Mouse (Mus musculus): ENCODE results near the gene Ap3m1.
A peak's percentile ranks its signal among the peaks of the same experiment; 100 is the strongest.

Gene Ap3m1

GRCm38 (mm10) chr14:21013800-21014334 lies 38.4 kb downstream of the Ap3m1 start:
- no peak for DNase-seq (ENCODE audit: low spot score)

- no peak for DNase-seq (ENCODE audit: low spot score)
Observed at GRCm38 (mm10) chr14:20999617-21000016, 52.7 kb downstream of the Ap3m1 start.

GRCm38 (mm10) chr14:20997548-20997947 lies 54.8 kb downstream of the Ap3m1 start:
- DNase-seq (ENCODE audit: low spot score): no peak

GRCm38 (mm10) chr14:20996361-20996760 lies 55.9 kb downstream of the Ap3m1 start:
- DNase-seq (ENCODE audit: low spot score): no peak

- DNase-seq (ENCODE audit: low spot score): no peak
Observed at GRCm38 (mm10) chr14:20995497-20995896, 56.8 kb downstream of the Ap3m1 start.

GRCm38 (mm10) chr14:20994475-20994874 lies 57.8 kb downstream of the Ap3m1 start:
- no peak for DNase-seq (ENCODE audit: low spot score)

- peak; percentile 75 for DNase-seq (ENCODE audit: low spot score)
Observed at GRCm38 (mm10) chr14:20993067-20993691, 59.1 kb downstream of the Ap3m1 start.

GRCm38 (mm10) chr14:20991492-20991891 lies 60.8 kb downstream of the Ap3m1 start:
- DNase-seq (ENCODE audit: low spot score): no peak

GRCm38 (mm10) chr14:20985482-20985881 lies 66.8 kb downstream of the Ap3m1 start:
- DNase-seq (ENCODE audit: low spot score): no peak

- no peak for DNase-seq (ENCODE audit: low spot score)
Observed at GRCm38 (mm10) chr14:20983832-20984231, 68.5 kb downstream of the Ap3m1 start.

Measured in retina, embryonic 14.5 days (tissue).